Mouse (Mus musculus): ENCODE measurements around the gene Ppp1r3f.

GRCm38 (mm10) chrX:7604004-7604403, 29.9 kb upstream of the Ppp1r3f start:
- TF ChIP-seq CTCF (IDR thresholded peaks at IDR 0.05; ENCODE audit: low read depth) (no peak), EP300 (IDR thresholded peaks at IDR 0.05; ENCODE audit: low read depth) (no peak)

All from heart, postnatal 0 days (tissue).